Mouse (Mus musculus) thymus, postnatal 10 days (tissue): ENCODE measurements at regions not wholly inside any gene's neighbourhood (a gene's known extent, or its start where the extent isn't known, plus 50 kb on each side); places are given as distances from the start of the nearest gene placed in this dataset.

Experiments
- DNase-seq, 2 experiments: peaks; one replicate each; pipeline ENCODE4 v3.0.0; 2021; ENCODE audit warnings: low spot score in 2 of 2

GRCm38 (mm10) chr10:16592870-16593269, 1130.1 kb upstream of the Cited2 start:
- DNase-seq, result no peak

GRCm38 (mm10) chr10:16600041-16600440, 1123.0 kb upstream of the Cited2 start:
- no peak for DNase-seq

- DNase-seq, result no peak
Observed at GRCm38 (mm10) chr10:16600551-16601224, 1122.3 kb upstream of the Cited2 start.

- DNase-seq, result no peak
Observed at GRCm38 (mm10) chr10:16601225-16601595, 1121.8 kb upstream of the Cited2 start.

- DNase-seq, result no peak
Observed at GRCm38 (mm10) chr10:16608339-16608738, 1114.7 kb upstream of the Cited2 start.

- no peak for DNase-seq
Observed at GRCm38 (mm10) chr10:16618752-16619151, 1104.3 kb upstream of the Cited2 start.

- DNase-seq, result no peak
Observed at GRCm38 (mm10) chr10:16619584-16619983, 1103.4 kb upstream of the Cited2 start.

GRCm38 (mm10) chr10:16620804-16621559, 1102.0 kb upstream of the Cited2 start:
- DNase-seq, result no peak

GRCm38 (mm10) chr10:16622821-16623220, 1100.2 kb upstream of the Cited2 start:
- DNase-seq, result no peak

- DNase-seq, result no peak
Observed at GRCm38 (mm10) chr10:16633236-16633635, 1089.8 kb upstream of the Cited2 start.

GRCm38 (mm10) chr10:16635463-16635862, 1087.6 kb upstream of the Cited2 start:
- no peak for DNase-seq

- DNase-seq, result no peak
Observed at GRCm38 (mm10) chr10:16637006-16637405, 1086.0 kb upstream of the Cited2 start.

- DNase-seq, result no peak
Observed at GRCm38 (mm10) chr10:16638111-16638510, 1084.9 kb upstream of the Cited2 start.

- DNase-seq, result no peak
Observed at GRCm38 (mm10) chr10:16640136-16640535, 1082.9 kb upstream of the Cited2 start.

GRCm38 (mm10) chr10:16650120-16650519, 1072.9 kb upstream of the Cited2 start:
- no peak for DNase-seq

- no peak for DNase-seq
Observed at GRCm38 (mm10) chr10:16652450-16652849, 1070.6 kb upstream of the Cited2 start.

GRCm38 (mm10) chr10:16664483-16664882, 1058.5 kb upstream of the Cited2 start:
- no peak for DNase-seq

GRCm38 (mm10) chr10:16670286-16670685, 1052.7 kb upstream of the Cited2 start:
- no peak for DNase-seq

- no peak for DNase-seq
Observed at GRCm38 (mm10) chr10:16681001-16681400, 1042.0 kb upstream of the Cited2 start.

- DNase-seq, result no peak
Observed at GRCm38 (mm10) chr10:16685352-16685751, 1037.7 kb upstream of the Cited2 start.

- no peak for DNase-seq
Observed at GRCm38 (mm10) chr10:16706976-16707375, 1016.0 kb upstream of the Cited2 start.

- no peak for DNase-seq
Observed at GRCm38 (mm10) chr10:16713143-16713542, 1009.9 kb upstream of the Cited2 start.

GRCm38 (mm10) chr10:16714065-16714464, 1009.0 kb upstream of the Cited2 start:
- DNase-seq, result no peak
